Comparison of ENCODE assay signal across 7 mouse cellular contexts in the genomic region with DNA sequence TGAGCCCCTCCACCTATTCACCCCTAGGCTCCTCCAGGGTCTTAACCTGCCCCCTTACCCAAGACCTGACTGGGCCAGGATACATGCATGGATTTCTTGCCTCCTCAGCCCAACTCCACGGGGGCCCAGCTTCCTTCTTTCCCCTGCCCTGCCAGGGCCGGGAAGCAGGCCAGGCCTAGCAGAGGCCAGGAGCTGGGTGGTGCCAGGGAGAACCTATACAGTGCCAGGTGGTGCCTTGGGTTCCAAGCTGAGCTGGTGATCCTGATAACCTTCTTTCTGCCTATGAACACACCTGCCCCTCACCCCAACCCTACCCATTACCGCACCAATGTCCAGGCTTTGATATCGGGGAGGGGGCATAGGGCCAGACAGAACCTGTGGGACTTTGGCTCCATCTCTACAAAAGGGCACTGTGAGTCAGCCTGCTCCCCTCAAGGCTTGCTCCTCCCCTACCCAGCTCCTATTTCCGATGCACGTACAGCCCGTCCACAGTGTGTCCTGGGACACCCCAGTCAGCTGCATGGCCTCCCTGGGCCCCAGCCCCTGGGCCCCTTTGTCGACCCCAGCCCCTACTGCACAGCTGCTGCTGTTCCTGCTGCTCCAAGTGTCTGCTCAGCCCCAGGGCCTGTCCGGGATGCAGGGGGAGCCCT. TPM values are rescaled to one million over a fixed set of nuclear protein-coding genes. Genes with fewer than 3 reads are reported as not detected.
DNase-seq lines count a peak whose midpoint lies in the region; ATAC-seq and TF ChIP-seq lines count a peak whose summit lies in the region.

A gene (plus strand): TSS at position 431 of the 650 bp plus-strand sequence.

- H3K9me3 ChIP-seq in liver, embryonic 11.5 days (ENCODE audit: control insufficient read depth, low read length), result no peaks in the 10 kb centered on the region
- no peaks in the 10 kb centered on the region for H3K9me3 ChIP-seq in liver, embryonic 16.5 days (replicated peaks; ENCODE audit: control insufficient read depth, low read length)

- peak within 1 kb of the TSS; percentile 88 for H3K4me2 ChIP-seq in liver, embryonic 11.5 days
- peak within 1 kb of the TSS; percentile 72 for H3K4me2 ChIP-seq in liver, embryonic 16.5 days (ENCODE audit: low read depth, low read length)

- intact Hi-C loops in gastrocnemius, postnatal 36 days (cut with DNase I), result no loop called here

- no peaks in the 10 kb centered on the region for H3K36me3 ChIP-seq in liver, embryonic 11.5 days (ENCODE audit: control insufficient read depth, insufficient read depth, low read length)
- H3K36me3 ChIP-seq in liver, embryonic 16.5 days (ENCODE audit: control insufficient read depth, insufficient read depth), result no peaks in the 10 kb centered on the region

- peak; percentile 15; the same call in 1 of the 2 replicates for TF ChIP-seq POLR2A in cerebellum, adult 2 months (IDR thresholded peaks at IDR 0.05; ENCODE audit: borderline replicate concordance, insufficient read depth, low read length)

- DNase-seq in liver, embryonic 11.5 days (ENCODE audit: low spot score), result no peak
- DNase-seq in liver, result no peak
- peak; percentile 91 to 93 for DNase-seq in cerebellum, adult 2 months
- DNase-seq in gastrocnemius, postnatal 36 days, result peak; percentile 56 to 70
- no peak for DNase-seq in thymus, postnatal 10 days (ENCODE audit: low spot score in 2 of 2)
- no peak for DNase-seq in layer of hippocampus, adult 18-20 months (ENCODE audit: low spot score in 2 of 2)

- H3K4me3 ChIP-seq in liver, embryonic 11.5 days (ENCODE audit: low read depth, low read length), result peak within 1 kb of the TSS; percentile 64
- H3K4me3 ChIP-seq in cerebellum, adult 2 months (replicated peaks; ENCODE audit: insufficient read depth, low read depth, low read length), result peak within 1 kb of the TSS; percentile 44
- H3K4me3 ChIP-seq in liver, embryonic 16.5 days (ENCODE audit: low read depth, low read length), result peak within 1 kb of the TSS; percentile 59

- no peak within 1 kb of the TSS for H3K27ac ChIP-seq in liver, embryonic 11.5 days (ENCODE audit: low read depth, low read length)
- peak within 1 kb of the TSS; percentile 43 for H3K27ac ChIP-seq in cerebellum, adult 2 months (ENCODE audit: insufficient read depth, low read length)
- H3K27ac ChIP-seq in liver, embryonic 16.5 days (ENCODE audit: low read length), result no peak within 1 kb of the TSS

- peak within 1 kb of the TSS; percentile 72; the same call in 1 of the 2 replicates for H3K9ac ChIP-seq in liver, embryonic 11.5 days (ENCODE audit: low read depth, low read length)
- H3K9ac ChIP-seq in liver, embryonic 16.5 days (ENCODE audit: low read depth, low read length), result no peak within 1 kb of the TSS

- peaks cover 6% of the 10 kb centered on the region for H3K27me3 ChIP-seq in liver, embryonic 11.5 days (replicated peaks; ENCODE audit: control insufficient read depth, insufficient read depth, low read length)
- H3K27me3 ChIP-seq in cerebellum, adult 2 months (ENCODE audit: control insufficient read depth, insufficient read depth, low read length), result no peaks in the 10 kb centered on the region
- peaks cover 3% of the 10 kb centered on the region; the same call in 1 of the 2 replicates for H3K27me3 ChIP-seq in liver, embryonic 16.5 days (ENCODE audit: control insufficient read depth, insufficient read depth, low read depth, low read length)

- WGBS in liver, embryonic 11.5 days, result 73% methylated on average over 9 of the region's 9 CpGs
- 8% methylated on average over 9 of the region's 9 CpGs for WGBS in cerebellum, adult 2 months
- 62% methylated on average over 9 of the region's 9 CpGs for WGBS in liver, embryonic 16.5 days (ENCODE audit: insufficient replicate concordance)

- no peak for TF ChIP-seq CTCF in cerebellum, adult 2 months (IDR thresholded peaks at IDR 0.05; ENCODE audit: borderline replicate concordance, insufficient read depth, low read depth, low read length)

- peaks cover 19% of the 10 kb centered on the region for H3K4me1 ChIP-seq in liver, embryonic 11.5 days (replicated peaks; ENCODE audit: control insufficient read depth, insufficient read depth, low read length)
- peaks cover 10% of the 10 kb centered on the region for H3K4me1 ChIP-seq in cerebellum, adult 2 months (ENCODE audit: control insufficient read depth, insufficient read depth, low read length)
- H3K4me1 ChIP-seq in liver, embryonic 16.5 days (ENCODE audit: control insufficient read depth, low read depth, low read length), result peaks cover 10% of the 10 kb centered on the region

- no peak for ATAC-seq in liver, embryonic 11.5 days (replicated peaks; ENCODE audit: low FRiP score)
- ATAC-seq in liver, embryonic 16.5 days (ENCODE audit: low read depth), result no peak

RNA-seq across cellular contexts. Expression of the gene that starts here (rescaled TPM):
- polyA plus RNA-seq in liver, embryonic 11.5 days (2014; fragmentation: Nextera tagmentation; extraction: Ambion mirVana), result 1.5 and 2.0 TPM in 2 replicates
- 15.8 and 17.7 TPM in 2 replicates for polyA plus RNA-seq in cerebellum, adult 2 months (2012; rRNA removed)
- 1 to 10 TPM; 3.4 to 4.4 TPM for total RNA-seq in gastrocnemius, postnatal 36 days (2021)
- 1.3 and 1.7 TPM in 2 replicates for polyA plus RNA-seq in liver, embryonic 16.5 days (2015; fragmentation: Nextera tagmentation; extraction: Ambion mirVana)
- total RNA-seq in layer of hippocampus, adult 18-20 months (2021), result not detected

Comparison
In these comparisons a context has a peak if more than half of its experiments do, and no peak if none do; other contexts are left out.
1. DNase-seq: peak in cerebellum, adult 2 months (2 of 2) and gastrocnemius, postnatal 36 days (2 of 2); none in liver, embryonic 11.5 days (single experiment), liver (single experiment), thymus, postnatal 10 days (0 of 2) and layer of hippocampus, adult 18-20 months (0 of 2).
2. Peak in every context shown above with its lines, with median percentiles within 50 percentile points of each other: H3K4me3 ChIP-seq.